Mouse (Mus musculus): ENCODE measurements around the gene Trim66.

DNA sequence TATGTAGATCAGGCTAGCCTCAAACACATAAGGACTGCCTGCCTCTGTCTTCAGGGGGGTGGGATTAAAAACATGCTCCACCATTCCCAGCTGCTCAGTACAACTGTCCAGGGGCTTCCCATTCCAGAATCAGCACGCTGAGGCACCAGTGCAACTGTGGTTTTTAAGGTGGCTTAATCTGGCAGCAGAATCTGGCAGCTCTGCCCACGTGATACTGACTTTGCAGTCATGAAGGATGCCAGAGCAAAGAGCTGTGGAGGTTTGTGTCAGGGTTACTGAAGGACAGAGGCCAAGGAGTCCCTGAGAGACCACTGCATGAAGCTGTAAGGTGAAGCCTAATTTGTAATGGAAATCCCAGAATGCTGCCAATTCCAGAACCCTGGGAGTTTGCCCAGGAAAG is 2.9 kb upstream of the Trim66 start:
- TF ChIP-seq FLI1 (IDR thresholded peaks at IDR 0.05; ENCODE audit: low read length) (no peak), GATA1 (IDR thresholded peaks at IDR 0.05; ENCODE audit: borderline replicate concordance, low read length) (no peak)

All from megakaryocyte, embryonic 14.5 days (primary cell).